Mouse (Mus musculus): ENCODE data around the gene Urad. TPM values are rescaled to one million over a fixed set of nuclear protein-coding genes. Genes with fewer than 3 reads are reported as not detected.
A peak's percentile ranks its signal among the peaks of the same experiment; 100 is the strongest.

The Urad gene
- polyA plus RNA-seq, 1 experiment from 2014 or later = not detected

DNA sequence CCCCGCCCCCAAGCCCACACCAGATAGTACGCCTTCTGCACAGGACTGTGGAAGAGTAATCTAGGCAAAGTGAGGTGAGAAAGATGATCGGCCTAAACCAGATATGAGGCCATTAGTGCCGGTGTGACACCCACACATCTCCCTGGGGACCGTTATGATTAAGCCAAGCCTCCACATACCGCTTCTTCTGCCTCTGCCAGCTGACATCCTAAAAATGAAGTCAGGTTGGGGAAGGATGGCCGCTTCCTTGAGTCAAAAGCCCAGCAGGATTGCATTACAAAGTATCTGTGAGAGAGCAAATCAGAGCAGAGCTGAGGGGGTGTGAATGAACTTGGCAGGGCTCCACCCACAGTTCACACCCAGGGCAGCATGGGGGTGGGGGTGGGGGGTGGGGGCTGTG is 10.5 kb upstream of the Urad start:
- no peak overlapping the region for H3K27ac ChIP-seq (ENCODE audit: low read depth, low read length)
- no peak for ATAC-seq (ENCODE audit: low read depth)
- no peak overlapping the region for H3K9ac ChIP-seq (replicated peaks; ENCODE audit: low read depth, low read length)
- no peaks in the 10 kb centered on the region for H3K4me1 ChIP-seq (ENCODE audit: control insufficient read depth, insufficient read depth, low read length)
- no peaks in the 10 kb centered on the region for H3K27me3 ChIP-seq (ENCODE audit: control insufficient read depth, insufficient read depth, low read length)
- no peak overlapping the region for H3K4me3 ChIP-seq (ENCODE audit: low read depth, low read length)
- WGBS = 29% methylated on average over 7 of the region's 7 CpGs
- no peaks in the 10 kb centered on the region for H3K9me3 ChIP-seq (ENCODE audit: control insufficient read depth, low read length)
- no peaks in the 10 kb centered on the region for H3K36me3 ChIP-seq (ENCODE audit: control insufficient read depth, insufficient read depth, low read length)
- no peak overlapping the region for H3K4me2 ChIP-seq (ENCODE audit: low read depth, low read length)

DNA sequence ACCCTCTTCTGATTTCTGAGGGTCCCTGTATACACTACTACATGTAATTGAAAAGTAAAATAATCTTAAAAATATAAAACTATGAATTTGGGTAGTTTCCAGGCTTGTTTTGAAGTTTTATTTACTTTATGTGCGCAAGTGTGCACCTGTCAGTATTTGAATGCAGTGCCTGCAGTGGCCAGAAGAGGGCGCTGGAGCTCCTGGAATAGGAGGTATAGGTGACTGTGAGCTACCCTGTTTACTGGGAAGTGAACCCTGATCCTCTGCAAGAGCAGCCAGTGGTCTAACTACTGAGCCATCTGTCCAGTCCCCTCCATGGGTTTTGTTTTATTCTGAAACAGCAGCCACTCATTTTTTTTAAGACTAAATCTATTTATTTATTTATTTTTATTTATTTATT is 9.3 kb upstream of the Urad start:
- H3K9ac ChIP-seq (replicated peaks; ENCODE audit: low read depth, low read length) = no peak overlapping the region
- H3K4me1 ChIP-seq (ENCODE audit: control insufficient read depth, insufficient read depth, low read length) = no peaks in the 10 kb centered on the region
- 41% methylated on average over 2 of the region's 2 CpGs for WGBS
- H3K27me3 ChIP-seq (ENCODE audit: control insufficient read depth, insufficient read depth, low read length) = no peaks in the 10 kb centered on the region
- no peaks in the 10 kb centered on the region for H3K36me3 ChIP-seq (ENCODE audit: control insufficient read depth, insufficient read depth, low read length)
- H3K27ac ChIP-seq (ENCODE audit: low read depth, low read length) = no peak overlapping the region
- H3K4me3 ChIP-seq (ENCODE audit: low read depth, low read length) = no peak overlapping the region
- ATAC-seq (ENCODE audit: low read depth) = no peak
- H3K9me3 ChIP-seq (ENCODE audit: control insufficient read depth, low read length) = no peaks in the 10 kb centered on the region
- no peak overlapping the region for H3K4me2 ChIP-seq (ENCODE audit: low read depth, low read length)

DNA sequence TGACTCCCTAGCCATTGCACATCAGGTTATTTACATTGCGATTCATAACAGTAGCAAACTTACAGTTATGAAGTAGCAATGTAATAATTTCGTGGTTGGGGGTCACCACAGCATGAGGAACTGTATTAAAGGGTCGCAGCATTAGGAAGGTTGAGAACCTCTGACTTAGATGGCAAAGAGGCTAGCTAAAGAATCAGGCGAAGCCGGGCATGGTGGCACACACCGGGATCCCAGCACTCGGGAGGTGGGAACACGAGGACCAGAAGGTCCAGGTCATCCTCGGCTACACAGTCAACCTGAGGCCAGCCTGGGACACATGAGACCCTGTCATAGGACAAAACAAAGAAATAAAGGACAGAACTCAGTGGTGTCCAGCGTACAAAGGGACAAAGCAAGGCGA is 7.7 kb upstream of the Urad start:
- no peaks in the 10 kb centered on the region for H3K9me3 ChIP-seq (ENCODE audit: control insufficient read depth, low read length)
- no peak overlapping the region for H3K27ac ChIP-seq (ENCODE audit: low read depth, low read length)
- H3K36me3 ChIP-seq (ENCODE audit: control insufficient read depth, insufficient read depth, low read length) = no peaks in the 10 kb centered on the region
- 87% methylated on average over 11 of the region's 11 CpGs for WGBS
- H3K9ac ChIP-seq (replicated peaks; ENCODE audit: low read depth, low read length) = no peak overlapping the region
- H3K4me3 ChIP-seq (ENCODE audit: low read depth, low read length) = no peak overlapping the region
- no peaks in the 10 kb centered on the region for H3K4me1 ChIP-seq (ENCODE audit: control insufficient read depth, insufficient read depth, low read length)
- H3K27me3 ChIP-seq (ENCODE audit: control insufficient read depth, insufficient read depth, low read length) = no peaks in the 10 kb centered on the region
- H3K4me2 ChIP-seq (ENCODE audit: low read depth, low read length) = no peak overlapping the region
- ATAC-seq (ENCODE audit: low read depth) = no peak

DNA sequence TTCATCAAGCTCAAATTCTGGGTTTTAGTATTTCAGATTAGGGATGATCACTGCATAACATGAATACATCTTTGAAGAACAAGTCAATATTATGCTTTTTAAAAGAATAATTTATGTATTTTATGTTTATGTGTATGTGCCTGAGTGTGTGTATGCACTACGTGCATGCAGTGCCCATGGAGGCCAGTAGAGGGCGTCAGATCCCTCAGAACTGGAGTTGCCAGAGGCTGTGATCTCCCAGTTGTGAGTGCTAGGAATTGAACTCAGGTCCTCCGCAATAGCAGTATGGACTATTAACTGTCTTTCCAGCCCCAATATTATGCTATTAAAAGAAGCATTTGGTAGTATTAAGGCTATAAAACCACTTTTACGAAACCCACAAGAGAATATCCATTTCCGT is 5.4 kb upstream of the Urad start:
- Histone ChIP-seq H3K4me3 (ENCODE audit: low read depth, low read length) (no peak overlapping the region), H3K27ac (ENCODE audit: low read depth, low read length) (no peak overlapping the region), H3K27me3 (ENCODE audit: control insufficient read depth, insufficient read depth, low read length) (no peaks in the 10 kb centered on the region), H3K4me2 (ENCODE audit: low read depth, low read length) (no peak overlapping the region), H3K9me3 (ENCODE audit: control insufficient read depth, low read length) (no peaks in the 10 kb centered on the region), H3K4me1 (ENCODE audit: control insufficient read depth, insufficient read depth, low read length) (no peaks in the 10 kb centered on the region), H3K36me3 (ENCODE audit: control insufficient read depth, insufficient read depth, low read length) (no peaks in the 10 kb centered on the region), H3K9ac (replicated peaks; ENCODE audit: low read depth, low read length) (no peak overlapping the region)
- no peak for ATAC-seq (ENCODE audit: low read depth)
- 81% methylated on average over 5 of the region's 5 CpGs for WGBS

DNA sequence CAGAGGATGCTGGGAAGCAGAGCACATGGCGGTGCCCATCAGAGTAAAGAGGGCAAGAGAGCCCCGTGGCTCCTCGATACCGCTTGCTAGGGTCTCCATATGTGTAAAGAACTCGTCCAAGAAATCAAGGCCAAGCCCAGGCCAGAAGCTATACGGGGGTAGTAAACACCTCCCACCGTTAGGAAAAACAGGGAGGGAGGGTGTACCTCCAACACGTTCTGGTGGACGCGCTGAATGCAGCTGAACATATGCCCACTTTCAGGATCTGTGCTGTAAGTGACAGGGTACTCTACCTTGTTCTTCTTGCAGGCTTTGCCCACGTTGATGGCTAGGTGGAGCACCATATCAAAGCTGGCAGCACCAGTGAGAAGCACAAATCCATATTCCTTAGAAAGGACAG is 3.7 kb upstream of the Urad start:
- H3K27ac ChIP-seq (ENCODE audit: low read depth, low read length) = no peak overlapping the region
- H3K36me3 ChIP-seq (ENCODE audit: control insufficient read depth, insufficient read depth, low read length) = no peaks in the 10 kb centered on the region
- H3K27me3 ChIP-seq (ENCODE audit: control insufficient read depth, insufficient read depth, low read length) = no peaks in the 10 kb centered on the region
- H3K9ac ChIP-seq (replicated peaks; ENCODE audit: low read depth, low read length) = no peak overlapping the region
- no peaks in the 10 kb centered on the region for H3K4me1 ChIP-seq (ENCODE audit: control insufficient read depth, insufficient read depth, low read length)
- H3K9me3 ChIP-seq (ENCODE audit: control insufficient read depth, low read length) = no peaks in the 10 kb centered on the region
- no peak for ATAC-seq (ENCODE audit: low read depth)
- H3K4me2 ChIP-seq (ENCODE audit: low read depth, low read length) = no peak overlapping the region
- 80% methylated on average over 11 of the region's 11 CpGs for WGBS
- no peak overlapping the region for H3K4me3 ChIP-seq (ENCODE audit: low read depth, low read length)

DNA sequence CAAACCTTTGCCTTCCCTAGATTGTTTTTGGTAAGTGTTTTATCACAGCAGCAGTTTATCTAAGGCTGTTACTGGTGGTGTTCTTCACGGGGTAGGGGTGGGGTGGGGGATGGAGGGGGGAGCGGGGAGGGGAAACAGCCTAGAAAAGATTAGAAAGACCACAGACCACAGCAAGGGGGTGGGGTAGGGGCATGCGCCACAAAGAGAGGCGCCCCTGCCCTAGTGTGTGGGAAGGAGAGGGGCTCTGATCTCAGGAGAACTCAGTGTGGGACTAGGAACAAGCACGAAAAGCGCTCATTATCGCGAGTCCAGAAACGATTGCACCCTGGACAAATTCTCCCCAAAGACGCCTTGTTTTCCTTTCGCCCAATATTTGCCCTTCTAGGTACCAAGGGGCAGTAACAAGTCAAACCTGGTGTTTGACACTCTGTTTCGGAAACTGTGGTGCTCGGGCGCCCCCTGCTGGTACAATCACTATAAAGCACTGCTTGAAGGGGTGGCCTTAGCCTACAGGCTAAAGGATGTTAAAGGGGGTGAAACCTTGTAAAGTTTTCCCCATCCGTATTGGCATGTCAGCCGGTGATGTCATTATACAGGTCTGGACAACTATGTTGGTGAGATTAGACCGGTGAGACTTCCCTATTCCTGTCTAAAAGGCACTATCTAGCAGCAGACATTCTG is 1.1 kb upstream of the Urad start:
- 0 out of 2 replicates have a peak, but pooled peaks have one; percentile 38 for ATAC-seq (ENCODE audit: low read depth)
- H3K4me1 ChIP-seq (ENCODE audit: control insufficient read depth, insufficient read depth, low read length) = no peaks in the 10 kb centered on the region
- WGBS = 21% methylated on average over 17 of the region's 17 CpGs
- H3K4me3 ChIP-seq (ENCODE audit: low read depth, low read length) = no peak overlapping the region
- no peak overlapping the region for H3K9ac ChIP-seq (replicated peaks; ENCODE audit: low read depth, low read length)
- H3K27me3 ChIP-seq (ENCODE audit: control insufficient read depth, insufficient read depth, low read length) = peaks cover 2% of the 10 kb centered on the region; the same call in 1 of the 2 replicates
- no peak overlapping the region for H3K27ac ChIP-seq (ENCODE audit: low read depth, low read length)
- H3K9me3 ChIP-seq (ENCODE audit: control insufficient read depth, low read length) = no peaks in the 10 kb centered on the region
- H3K4me2 ChIP-seq (ENCODE audit: low read depth, low read length) = no peak overlapping the region
- no peaks in the 10 kb centered on the region for H3K36me3 ChIP-seq (ENCODE audit: control insufficient read depth, insufficient read depth, low read length)

DNA sequence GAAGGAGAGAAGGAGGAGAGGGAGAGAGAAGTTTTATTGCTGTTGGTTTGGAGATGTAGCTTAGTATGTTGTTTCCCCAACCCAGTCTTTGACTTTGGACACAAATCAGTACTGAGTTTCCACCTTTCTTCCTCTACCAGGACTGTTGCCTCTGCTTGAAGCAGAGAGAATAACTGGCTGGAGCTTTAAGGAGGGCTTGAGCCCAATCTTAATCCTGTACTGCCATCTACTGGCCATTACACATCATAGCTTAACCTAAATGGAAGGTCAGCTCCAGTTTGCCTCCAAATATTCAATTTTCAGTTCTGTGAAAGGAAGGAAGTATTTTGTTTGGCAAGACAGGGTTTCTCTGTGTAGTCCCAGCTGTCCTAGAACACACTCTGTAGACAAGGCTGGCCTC is 2.6 kb downstream of the Urad start:
- peak; percentile 66; the same call in 1 of the 2 replicates for ATAC-seq (ENCODE audit: low read depth)
- no peak overlapping the region for H3K4me2 ChIP-seq (ENCODE audit: low read depth, low read length)
- H3K27ac ChIP-seq (ENCODE audit: low read depth, low read length) = no peak overlapping the region
- H3K27me3 ChIP-seq (ENCODE audit: control insufficient read depth, insufficient read depth, low read length) = peaks cover 33% of the 10 kb centered on the region
- H3K9ac ChIP-seq (replicated peaks; ENCODE audit: low read depth, low read length) = no peak overlapping the region
- H3K4me3 ChIP-seq (ENCODE audit: low read depth, low read length) = no peak overlapping the region
- no peaks in the 10 kb centered on the region for H3K9me3 ChIP-seq (ENCODE audit: control insufficient read depth, low read length)
- no peaks in the 10 kb centered on the region for H3K4me1 ChIP-seq (ENCODE audit: control insufficient read depth, insufficient read depth, low read length)
- no peaks in the 10 kb centered on the region for H3K36me3 ChIP-seq (ENCODE audit: control insufficient read depth, insufficient read depth, low read length)

DNA sequence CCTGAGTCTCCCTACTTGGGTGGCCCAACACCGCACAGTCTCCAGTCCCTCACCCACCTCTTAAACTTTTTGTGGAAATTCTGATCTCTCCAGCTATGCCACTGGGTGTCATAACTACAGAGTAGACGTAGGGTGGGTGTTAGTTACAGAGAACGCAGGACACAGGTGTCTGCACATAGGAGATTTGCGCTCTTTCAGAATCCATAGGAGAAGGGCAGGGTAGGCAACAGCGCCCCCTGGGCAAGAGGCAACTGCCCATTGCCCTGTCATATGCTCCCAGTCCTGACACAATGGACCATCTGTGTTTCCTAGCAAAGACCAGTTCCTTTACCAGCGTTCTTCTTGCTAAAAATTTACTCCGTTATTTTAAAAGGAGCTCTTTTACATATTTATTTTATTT is 4.2 kb downstream of the Urad start:
- Histone ChIP-seq H3K9ac (replicated peaks; ENCODE audit: low read depth, low read length) (no peak overlapping the region), H3K9me3 (ENCODE audit: control insufficient read depth, low read length) (no peaks in the 10 kb centered on the region), H3K27ac (ENCODE audit: low read depth, low read length) (no peak overlapping the region), H3K4me3 (ENCODE audit: low read depth, low read length) (no peak overlapping the region), H3K27me3 (ENCODE audit: control insufficient read depth, insufficient read depth, low read length) (peaks cover 47% of the 10 kb centered on the region), H3K4me2 (ENCODE audit: low read depth, low read length) (no peak overlapping the region), H3K36me3 (ENCODE audit: control insufficient read depth, insufficient read depth, low read length) (no peaks in the 10 kb centered on the region), H3K4me1 (ENCODE audit: control insufficient read depth, insufficient read depth, low read length) (no peaks in the 10 kb centered on the region)
- ATAC-seq (ENCODE audit: low read depth) = no peak
- 22% methylated on average over 7 of the region's 7 CpGs for WGBS

DNA sequence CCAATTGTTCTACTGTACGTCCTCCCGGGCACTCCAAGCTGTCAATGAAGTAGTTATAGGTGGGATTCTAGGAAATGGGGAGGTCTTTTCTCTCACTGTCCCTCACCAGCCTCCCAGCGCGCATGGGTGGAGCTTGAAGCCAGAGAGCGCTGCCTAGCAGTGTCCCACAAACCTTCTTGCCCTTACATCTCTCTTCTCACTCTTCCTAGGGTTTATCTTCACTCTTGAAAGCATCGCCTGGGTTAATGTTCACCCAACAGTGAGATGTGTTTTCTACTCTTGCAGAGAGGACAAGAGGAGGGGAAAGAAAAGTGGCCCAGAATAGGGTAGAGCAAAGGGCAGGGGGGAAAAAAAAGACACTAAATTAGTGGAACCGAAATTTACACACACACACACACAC is 4.9 kb downstream of the Urad start:
- H3K4me2 ChIP-seq (ENCODE audit: low read depth, low read length) = no peak overlapping the region
- H3K9ac ChIP-seq (replicated peaks; ENCODE audit: low read depth, low read length) = no peak overlapping the region

More for the DNA sequence above, 4.9 kb downstream of the Urad start:
- peaks cover 51% of the 10 kb centered on the region for H3K27me3 ChIP-seq (ENCODE audit: control insufficient read depth, insufficient read depth, low read length)
- WGBS = 8% methylated on average over 7 of the region's 7 CpGs
- H3K4me1 ChIP-seq (ENCODE audit: control insufficient read depth, insufficient read depth, low read length) = no peaks in the 10 kb centered on the region
- no peak overlapping the region for H3K27ac ChIP-seq (ENCODE audit: low read depth, low read length)
- H3K4me3 ChIP-seq (ENCODE audit: low read depth, low read length) = no peak overlapping the region
- H3K36me3 ChIP-seq (ENCODE audit: control insufficient read depth, insufficient read depth, low read length) = no peaks in the 10 kb centered on the region
- no peak for ATAC-seq (ENCODE audit: low read depth)
- H3K9me3 ChIP-seq (ENCODE audit: control insufficient read depth, low read length) = no peaks in the 10 kb centered on the region

Data from neural tube, embryonic 14.5 days (tissue).